Mouse (Mus musculus): ENCODE results near the gene Ccdc32.
"Not testable (repeated sequence)": the region's sequence is repeated elsewhere in the genome, so short reads cannot be mapped to it uniquely, and the experiment has no call there.

The Ccdc32 gene

DNA sequence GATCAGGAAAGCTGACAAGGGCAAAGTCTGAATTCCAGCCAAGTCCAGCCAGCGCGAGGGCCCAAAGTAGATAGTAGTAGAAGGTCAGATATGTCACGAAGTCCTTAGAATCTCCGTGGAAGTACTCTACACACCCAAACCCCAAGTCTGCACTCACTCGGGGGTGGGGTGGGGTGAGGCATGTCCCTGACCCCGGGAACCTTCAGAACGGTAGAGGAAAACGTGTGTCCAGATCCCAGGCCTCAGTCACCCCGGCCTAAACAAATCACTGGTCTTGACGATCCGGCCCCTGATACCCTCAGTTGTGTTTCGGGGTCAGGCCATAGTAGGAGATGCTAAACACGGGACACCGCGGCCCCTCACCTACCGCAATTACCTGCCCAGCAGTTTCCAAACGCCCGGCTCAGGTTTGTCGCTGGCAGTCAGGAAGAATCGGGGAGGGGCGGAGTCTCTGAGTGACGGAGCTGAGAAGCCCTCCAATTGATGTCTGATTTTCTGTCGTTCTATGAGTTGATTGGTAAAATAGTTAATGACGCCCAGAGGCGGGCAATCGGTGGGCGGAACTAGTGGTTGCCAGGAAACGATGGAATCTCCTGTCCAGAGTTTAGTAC lies at the start of gene Ccdc32:
Gene Ccdc32, minus strand, starts transcription at position 453 of the 611 bp plus-strand sequence.
- peak; percentile 91 to 95 for DNase-seq (ENCODE audit: low spot score in 2 of 2)

DNA sequence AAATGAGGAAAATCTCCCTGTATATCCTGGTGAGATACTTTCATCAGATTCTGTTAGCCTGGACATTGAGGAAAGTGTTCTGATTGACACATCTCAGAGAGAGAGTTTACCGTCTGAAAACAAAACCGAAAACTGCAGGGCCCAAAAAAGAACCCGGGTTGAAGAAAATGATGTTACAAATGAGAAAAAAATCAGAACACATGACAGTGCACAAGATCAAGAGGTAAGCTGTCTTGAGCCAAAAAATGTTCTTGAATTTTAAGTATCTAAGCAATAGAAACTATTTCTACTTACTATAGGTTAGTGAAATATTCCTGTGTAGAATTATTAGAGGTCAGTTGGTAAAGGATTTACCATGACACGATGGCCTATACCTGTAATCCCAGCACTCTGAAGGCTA lies 43.2 kb upstream of the Ccdc32 start:
- no peak for DNase-seq (ENCODE audit: low spot score in 2 of 2)

- no peak for DNase-seq (ENCODE audit: low spot score in 2 of 2)
Observed at GRCm38 (mm10) chr2:119060139-119060538, 30.9 kb upstream of the Ccdc32 start.

- DNase-seq (ENCODE audit: low spot score in 2 of 2), result no peak
Observed at GRCm38 (mm10) chr2:119050132-119050650, 21.0 kb upstream of the Ccdc32 start.

- no peak for DNase-seq (ENCODE audit: low spot score in 2 of 2)
Observed at GRCm38 (mm10) chr2:119047849-119048248, 18.7 kb upstream of the Ccdc32 start.

GRCm38 (mm10) chr2:119046649-119047611 lies 17.7 kb upstream of the Ccdc32 start, which contains the start of gene Knl1:
Gene Knl1 (plus strand): TSS chr2:119047119.
- peak; percentile 89 to 93 for DNase-seq (ENCODE audit: low spot score in 2 of 2)

- no peak for DNase-seq (ENCODE audit: low spot score in 2 of 2)
Observed at GRCm38 (mm10) chr2:119045163-119045562, 16.0 kb upstream of the Ccdc32 start.

GRCm38 (mm10) chr2:119040882-119041281 lies 11.7 kb upstream of the Ccdc32 start:
- DNase-seq (ENCODE audit: low spot score in 2 of 2), result peak; percentile 23 to 46

DNA sequence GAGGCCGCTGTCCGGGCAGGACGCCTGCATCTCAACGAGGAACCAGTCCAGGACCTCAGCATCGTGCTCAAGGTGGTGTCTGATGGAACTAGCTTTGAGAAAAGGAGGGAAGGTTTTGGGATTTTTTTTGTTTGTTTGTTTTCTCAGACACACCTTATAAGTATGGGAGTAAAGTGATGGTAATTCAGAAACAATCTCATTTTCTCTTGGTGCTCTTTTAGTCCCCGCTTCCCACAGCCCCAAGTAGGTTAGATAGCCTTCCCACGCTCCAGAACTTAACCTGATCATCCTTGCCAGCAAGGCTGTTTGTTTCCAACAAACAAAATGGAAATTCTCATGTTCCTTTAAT lies 6.2 kb upstream of the Ccdc32 start:
- no peak for DNase-seq (ENCODE audit: low spot score in 2 of 2)

DNA sequence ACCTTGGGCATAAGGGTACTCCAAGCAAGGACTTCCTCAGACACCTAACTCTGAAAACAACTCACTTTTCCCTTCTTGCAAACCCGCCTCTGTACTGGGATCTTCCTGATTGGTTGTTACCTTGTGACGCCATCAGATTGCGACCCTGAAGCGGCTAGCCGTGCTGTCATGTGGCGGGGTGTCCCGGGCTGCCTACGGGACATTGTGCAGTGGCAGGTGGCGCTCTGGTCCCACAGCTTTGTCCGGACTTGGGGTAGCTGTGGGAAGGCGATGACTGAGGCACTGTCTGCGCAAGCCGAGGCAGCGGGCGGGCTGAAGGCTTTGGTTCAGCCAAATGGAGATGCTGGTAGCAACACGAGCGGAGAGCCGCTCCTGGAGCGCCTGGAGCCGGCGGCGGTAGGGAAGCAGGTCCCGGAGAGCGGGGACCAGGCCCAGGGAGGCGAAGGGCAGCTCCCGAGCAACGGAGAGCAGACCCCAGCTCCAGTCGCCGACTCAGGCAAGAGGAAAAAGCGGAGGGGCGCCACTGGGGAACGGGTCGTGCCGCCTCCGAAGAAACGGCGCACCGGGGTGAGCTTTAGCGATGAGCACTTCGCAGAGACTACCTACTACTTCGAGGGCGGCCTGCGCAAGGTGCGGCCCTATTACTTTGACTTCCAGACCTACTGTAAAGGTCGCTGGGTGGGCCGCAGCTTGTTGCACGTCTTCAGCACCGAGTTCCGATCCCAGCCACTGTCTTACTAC lies 5.6 kb upstream of the Ccdc32 start, which contains the start of gene Rpusd2:
Gene Rpusd2, plus strand, starts transcription at position 135 of the 741 bp plus-strand sequence.
- peak; percentile 91 to 94 for DNase-seq (ENCODE audit: low spot score in 2 of 2)

- DNase-seq (ENCODE audit: low spot score in 2 of 2), result no peak
Observed at GRCm38 (mm10) chr2:119032191-119032590, 3.0 kb upstream of the Ccdc32 start.

GRCm38 (mm10) chr2:119026951-119027350 lies 2.2 kb downstream of the Ccdc32 start:
- no peak for DNase-seq (ENCODE audit: low spot score in 2 of 2)

DNA sequence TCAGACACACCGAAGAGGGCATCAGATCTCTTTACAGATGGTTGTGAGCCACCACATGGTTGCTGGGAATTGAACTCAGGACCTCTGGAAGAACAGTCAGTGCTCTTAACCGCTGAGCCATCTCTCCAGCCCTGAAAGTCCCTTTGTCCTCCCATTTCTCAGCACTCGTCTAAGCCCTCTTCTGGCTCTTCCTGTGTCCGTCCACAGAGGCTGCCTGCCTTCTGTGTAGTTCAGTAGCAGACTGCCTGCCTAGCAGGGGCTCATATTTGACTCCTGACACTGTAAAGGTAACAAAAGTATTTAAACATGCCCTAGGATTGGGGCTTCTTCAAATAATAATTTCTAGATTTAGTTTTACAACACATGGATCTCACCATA lies 4.0 kb downstream of the Ccdc32 start:
- DNase-seq (ENCODE audit: low spot score in 2 of 2), result no peak

- DNase-seq (ENCODE audit: low spot score in 2 of 2), result peak; percentile 32 to 52
Observed at GRCm38 (mm10) chr2:119024536-119025238, 4.5 kb downstream of the Ccdc32 start.

DNA sequence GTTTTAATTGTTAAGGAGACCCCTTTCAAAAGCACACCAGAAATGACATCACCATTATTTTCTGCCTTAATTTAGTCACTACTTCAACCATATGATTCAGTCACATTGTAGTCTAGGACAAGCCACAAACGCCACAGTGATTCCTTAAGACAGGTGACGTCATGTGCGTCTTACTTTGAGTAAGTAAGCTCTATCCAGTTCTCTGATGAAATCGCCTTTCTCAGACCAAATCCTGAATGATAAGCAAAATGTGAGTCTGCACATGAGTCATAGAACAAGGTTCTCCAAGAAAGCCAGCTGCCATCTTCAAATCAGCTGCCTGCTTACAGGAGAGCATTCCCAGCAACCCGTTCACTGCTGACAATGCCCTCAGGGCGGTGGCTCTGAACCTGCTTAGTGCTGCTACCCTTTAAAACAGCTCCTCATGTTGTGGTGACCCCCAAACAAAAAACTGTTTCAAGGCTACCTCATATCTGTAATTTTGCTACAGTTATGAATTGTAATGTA lies 6.0 kb downstream of the Ccdc32 start:
- DNase-seq (ENCODE audit: low spot score in 2 of 2), result no peak

DNA sequence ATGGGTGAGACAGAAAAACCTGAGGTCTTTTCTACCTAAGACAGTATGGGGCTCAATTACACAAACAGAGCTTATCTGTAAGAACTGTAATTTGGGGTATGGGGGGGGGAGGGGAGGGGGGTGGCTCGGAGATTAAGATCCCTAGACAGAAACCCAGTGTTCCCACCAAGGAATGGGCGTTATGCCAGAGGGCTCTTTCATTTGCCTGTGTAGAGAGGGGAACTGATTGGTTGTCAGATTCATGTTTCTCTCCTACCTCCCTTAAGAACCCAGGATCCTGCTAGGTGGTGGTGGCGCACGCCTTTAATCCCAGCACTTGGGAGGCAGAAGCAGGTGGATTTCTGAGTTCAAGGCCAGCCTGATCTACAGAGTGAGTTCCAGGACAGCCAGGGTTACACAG lies 9.7 kb downstream of the Ccdc32 start:
- no peak for DNase-seq (ENCODE audit: low spot score in 2 of 2)

DNA sequence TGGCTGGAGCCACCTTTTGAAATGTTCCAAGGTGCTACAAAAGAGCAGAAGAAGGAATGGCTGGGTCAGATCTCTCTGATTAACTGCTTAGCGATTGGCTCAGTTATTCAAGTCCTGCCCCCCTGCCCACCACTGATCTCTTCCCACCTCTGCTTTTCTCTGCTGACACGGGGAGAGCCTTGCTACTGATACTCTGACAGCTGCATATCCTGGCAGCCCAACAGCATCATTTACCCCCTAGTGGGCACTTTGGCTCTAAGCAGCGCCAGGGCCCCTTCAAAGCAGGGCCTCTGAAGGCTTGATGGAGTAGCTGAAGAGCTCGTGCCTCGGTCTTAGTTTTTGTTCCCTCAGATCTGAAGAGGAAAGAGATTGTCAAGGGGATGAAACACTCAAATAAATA lies 10.1 kb downstream of the Ccdc32 start:
- DNase-seq (ENCODE audit: low spot score in 2 of 2), result no peak

DNA sequence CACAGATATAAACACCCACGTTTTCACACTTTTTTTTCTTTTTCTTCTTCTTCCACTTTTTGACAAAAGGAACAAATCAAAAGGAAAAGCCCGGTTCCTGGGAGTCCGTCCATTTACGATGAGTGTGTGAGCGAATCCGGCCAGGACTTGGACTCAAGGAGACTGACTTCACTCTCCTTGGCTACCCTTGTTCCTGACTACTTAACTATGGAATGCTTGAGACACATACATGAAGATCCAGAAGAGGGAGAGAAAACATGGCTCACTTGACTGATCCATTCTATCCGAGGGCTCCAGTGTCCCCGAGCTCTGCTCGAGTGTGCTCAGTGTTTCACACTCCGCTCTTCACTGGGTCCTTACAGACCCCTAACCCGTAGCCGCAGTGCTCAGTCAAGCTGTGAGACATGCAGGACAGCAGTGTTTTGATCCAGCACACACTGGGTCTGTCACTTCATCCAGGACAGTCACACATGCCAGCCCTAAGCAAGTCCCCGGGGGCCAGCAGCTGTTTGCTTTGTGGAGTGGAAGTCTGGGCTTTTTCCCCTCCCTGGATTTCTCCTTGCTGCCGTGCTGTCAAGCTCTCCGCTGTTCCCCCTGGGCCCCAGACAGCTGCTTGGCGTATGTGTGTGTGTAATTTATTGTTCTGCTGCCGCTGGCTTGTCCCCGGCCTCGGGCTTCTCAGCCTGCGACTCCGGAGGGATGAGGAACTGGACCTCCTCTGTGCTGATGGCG lies 10.6 kb downstream of the Ccdc32 start:
- no peak for DNase-seq (ENCODE audit: low spot score in 2 of 2)

GRCm38 (mm10) chr2:119017647-119018046 lies 11.5 kb downstream of the Ccdc32 start:
- DNase-seq (ENCODE audit: low spot score in 2 of 2), result no peak

DNA sequence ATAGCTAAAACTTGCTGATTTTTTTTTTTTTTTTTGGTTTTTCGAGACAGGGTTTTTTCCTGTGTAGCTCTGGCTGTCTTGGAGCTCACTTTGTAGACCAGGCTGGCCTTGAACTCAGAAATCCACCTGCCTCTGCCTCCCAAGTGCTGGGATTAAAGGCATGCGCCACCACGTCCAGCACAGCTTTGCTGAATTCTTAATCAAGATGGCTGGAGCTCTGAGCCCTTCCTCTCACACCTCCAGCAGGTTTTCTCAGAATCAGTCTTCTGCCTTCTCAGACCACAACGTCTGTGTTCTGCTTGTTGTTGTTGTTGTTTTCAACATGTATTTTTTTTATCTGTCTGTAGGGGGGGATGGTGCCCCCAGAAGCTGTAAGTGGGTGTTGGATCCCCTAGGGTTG lies 12.9 kb downstream of the Ccdc32 start:
- not testable (repeated sequence) for DNase-seq (ENCODE audit: low spot score in 2 of 2)

Data from spleen, postnatal 36 days (tissue).